Mouse (Mus musculus) heart, adult 11 months (tissue): ENCODE measurements around the gene Tex21.
"Not testable (repeated sequence)": the region's sequence is repeated elsewhere in the genome, so short reads cannot be mapped to it uniquely, and the experiment has no call there.

Experiments
- DNase-seq: peaks from one replicate; pipeline ENCODE4 v3.0.0; 2022

Tex21 gene

GRCm38 (mm10) chr12:76256114-76256843, 9.7 kb upstream of the Tex21 start:
- peak; percentile 83 for DNase-seq

GRCm38 (mm10) chr12:76255499-76255875, 8.9 kb upstream of the Tex21 start:
- no peak for DNase-seq

GRCm38 (mm10) chr12:76254725-76255498, 8.4 kb upstream of the Tex21 start, which contains the start of gene Mthfd1:
TSS of gene Mthfd1 (plus strand) at chr12:76255298.
- peak; percentile 100 for DNase-seq

GRCm38 (mm10) chr12:76253991-76254390, 7.4 kb upstream of the Tex21 start:
- DNase-seq = peak; percentile 77

- DNase-seq = peak; percentile 71
These were observed 7.0 kb upstream of the Tex21 start for GRCm38 (mm10) chr12:76253591-76253990.

GRCm38 (mm10) chr12:76253090-76253489, 6.5 kb upstream of the Tex21 start:
- peak; percentile 39 for DNase-seq

- peak; percentile 80 for DNase-seq
These were observed 1.6 kb downstream of the Tex21 start for GRCm38 (mm10) chr12:76244981-76245380.

- DNase-seq = peak; percentile 8
These were observed 4.7 kb downstream of the Tex21 start for GRCm38 (mm10) chr12:76241833-76242232.

- no peak for DNase-seq
These were observed 5.5 kb downstream of the Tex21 start for GRCm38 (mm10) chr12:76241084-76241483.

GRCm38 (mm10) chr12:76240670-76241069, 5.9 kb downstream of the Tex21 start:
- peak; percentile 45 for DNase-seq

- peak; percentile 33 for DNase-seq
These were observed 6.5 kb downstream of the Tex21 start for GRCm38 (mm10) chr12:76239839-76240571.

GRCm38 (mm10) chr12:76239145-76239838, 7.3 kb downstream of the Tex21 start:
- DNase-seq = peak; percentile 64

GRCm38 (mm10) chr12:76235253-76235652, 11.3 kb downstream of the Tex21 start:
- DNase-seq = no peak

GRCm38 (mm10) chr12:76230644-76231043, 15.9 kb downstream of the Tex21 start:
- peak; percentile 23 for DNase-seq

- DNase-seq = not testable (repeated sequence)
These were observed 24.4 kb downstream of the Tex21 start for GRCm38 (mm10) chr12:76222104-76222503.

- no peak for DNase-seq
These were observed 29.8 kb downstream of the Tex21 start for GRCm38 (mm10) chr12:76216716-76217115.

- peak; percentile 67 for DNase-seq
These were observed 31.4 kb downstream of the Tex21 start for GRCm38 (mm10) chr12:76215121-76215520.

- no peak for DNase-seq
These were observed 37.0 kb downstream of the Tex21 start for GRCm38 (mm10) chr12:76209429-76209974.

GRCm38 (mm10) chr12:76200326-76200725, 46.2 kb downstream of the Tex21 start:
- DNase-seq = no peak

- DNase-seq = no peak
These were observed 49.5 kb downstream of the Tex21 start for GRCm38 (mm10) chr12:76197071-76197470.

GRCm38 (mm10) chr12:76196709-76197054, 49.9 kb downstream of the Tex21 start:
- DNase-seq = peak; percentile 94

GRCm38 (mm10) chr12:76195912-76196708, 50.4 kb downstream of the Tex21 start:
- DNase-seq = peak; percentile 98
